Mouse (Mus musculus): ENCODE results near the gene Hbp1. TPM values are rescaled to one million over a fixed set of nuclear protein-coding genes. Genes with fewer than 3 reads are reported as not detected.

The Hbp1 gene
- polyA plus RNA-seq (2015; fragmentation: Nextera tagmentation; extraction: Ambion mirVana) = 146 and 157 TPM in 2 replicates

- WGBS = under 1% methylated on average over 55 of the region's 71 CpGs
- H3K4me1 ChIP-seq (replicated peaks; ENCODE audit: control insufficient read depth, insufficient read depth, low read length) = peaks cover 7% of the 10 kb centered on the region; the same call in 1 of the 2 replicates
- H3K9me3 ChIP-seq (ENCODE audit: control insufficient read depth, low read length) = no peaks in the 10 kb centered on the region
- peak within 1 kb of the TSS; percentile 99 for H3K27ac ChIP-seq (ENCODE audit: low read length)
- H3K4me2 ChIP-seq (ENCODE audit: low read depth, low read length) = peak within 1 kb of the TSS; percentile 76
- peak; percentile 96 for ATAC-seq (ENCODE audit: low read depth)
- H3K4me3 ChIP-seq (ENCODE audit: low read length) = peak within 1 kb of the TSS; percentile 87
- H3K9ac ChIP-seq (ENCODE audit: low read length) = peak within 1 kb of the TSS; percentile 93
- no peaks in the 10 kb centered on the region for H3K27me3 ChIP-seq (ENCODE audit: control insufficient read depth, insufficient read depth, low read depth, low read length)
- no peaks in the 10 kb centered on the region for H3K36me3 ChIP-seq (ENCODE audit: control insufficient read depth, insufficient read depth, low read length)
Observed at GRCm38 (mm10) chr12:31949759-31950658, at the start of gene Hbp1. TSS of gene Hbp1 (minus strand) at chr12:31950535.

- H3K4me2 ChIP-seq (ENCODE audit: low read depth, low read length) = no peak overlapping the region
- H3K4me3 ChIP-seq (ENCODE audit: low read length) = no peak overlapping the region
- no peak overlapping the region for H3K27ac ChIP-seq (ENCODE audit: low read length)
- no peak for ATAC-seq (ENCODE audit: low read depth)
- no peaks in the 10 kb centered on the region for H3K36me3 ChIP-seq (ENCODE audit: control insufficient read depth, insufficient read depth, low read length)
- H3K9ac ChIP-seq (ENCODE audit: low read length) = no peak overlapping the region
- 64% methylated on average over 5 of the region's 5 CpGs for WGBS
- 0 out of 2 replicates have a peak, but pooled peaks cover 2% of the 10 kb centered on the region for H3K4me1 ChIP-seq (replicated peaks; ENCODE audit: control insufficient read depth, insufficient read depth, low read length)
- no peaks in the 10 kb centered on the region for H3K27me3 ChIP-seq (ENCODE audit: control insufficient read depth, insufficient read depth, low read depth, low read length)
- no peaks in the 10 kb centered on the region for H3K9me3 ChIP-seq (ENCODE audit: control insufficient read depth, low read length)
Observed at GRCm38 (mm10) chr12:31998706-31999105, 48.4 kb upstream of the Hbp1 start.

GRCm38 (mm10) chr12:31997328-31997878 lies 47.1 kb upstream of the Hbp1 start:
- H3K27ac ChIP-seq (ENCODE audit: low read length) = no peak overlapping the region
- WGBS = 44% methylated on average over 3 of the region's 3 CpGs
- ATAC-seq (ENCODE audit: low read depth) = 0 out of 2 replicates have a peak, but pooled peaks have one; percentile 47

GRCm38 (mm10) chr12:31996877-31997276 lies 46.5 kb upstream of the Hbp1 start:
- peak; percentile 61 for ATAC-seq (ENCODE audit: low read depth)
- no peak overlapping the region for H3K9ac ChIP-seq (ENCODE audit: low read length)
- no peaks in the 10 kb centered on the region for H3K9me3 ChIP-seq (ENCODE audit: control insufficient read depth, low read length)
- no peak overlapping the region for H3K27ac ChIP-seq (ENCODE audit: low read length)
- H3K27me3 ChIP-seq (ENCODE audit: control insufficient read depth, insufficient read depth, low read depth, low read length) = no peaks in the 10 kb centered on the region
- H3K4me1 ChIP-seq (replicated peaks; ENCODE audit: control insufficient read depth, insufficient read depth, low read length) = 0 out of 2 replicates have a peak, but pooled peaks cover 2% of the 10 kb centered on the region
- no peaks in the 10 kb centered on the region for H3K36me3 ChIP-seq (ENCODE audit: control insufficient read depth, insufficient read depth, low read length)
- H3K4me3 ChIP-seq (ENCODE audit: low read length) = no peak overlapping the region
- WGBS = 37% methylated on average over 5 of the region's 5 CpGs
- no peak overlapping the region for H3K4me2 ChIP-seq (ENCODE audit: low read depth, low read length)

More at GRCm38 (mm10) chr12:31997328-31997878, 47.1 kb upstream of the Hbp1 start:
- no peaks in the 10 kb centered on the region for H3K36me3 ChIP-seq (ENCODE audit: control insufficient read depth, insufficient read depth, low read length)
- H3K4me1 ChIP-seq (replicated peaks; ENCODE audit: control insufficient read depth, insufficient read depth, low read length) = 0 out of 2 replicates have a peak, but pooled peaks cover 2% of the 10 kb centered on the region
- H3K4me2 ChIP-seq (ENCODE audit: low read depth, low read length) = no peak overlapping the region
- no peak overlapping the region for H3K9ac ChIP-seq (ENCODE audit: low read length)
- H3K4me3 ChIP-seq (ENCODE audit: low read length) = no peak overlapping the region
- H3K27me3 ChIP-seq (ENCODE audit: control insufficient read depth, insufficient read depth, low read depth, low read length) = no peaks in the 10 kb centered on the region
- H3K9me3 ChIP-seq (ENCODE audit: control insufficient read depth, low read length) = no peaks in the 10 kb centered on the region

- Histone ChIP-seq H3K27ac (ENCODE audit: low read length) (no peak overlapping the region), H3K9ac (ENCODE audit: low read length) (no peak overlapping the region), H3K36me3 (ENCODE audit: control insufficient read depth, insufficient read depth, low read length) (no peaks in the 10 kb centered on the region), H3K4me2 (ENCODE audit: low read depth, low read length) (no peak overlapping the region), H3K27me3 (ENCODE audit: control insufficient read depth, insufficient read depth, low read depth, low read length) (no peaks in the 10 kb centered on the region), H3K4me1 (replicated peaks; ENCODE audit: control insufficient read depth, insufficient read depth, low read length) (no peaks in the 10 kb centered on the region), H3K4me3 (ENCODE audit: low read length) (no peak overlapping the region), H3K9me3 (ENCODE audit: control insufficient read depth, low read length) (no peaks in the 10 kb centered on the region)
- 80% methylated on average over 4 of the region's 4 CpGs for WGBS
- no peak for ATAC-seq (ENCODE audit: low read depth)
Observed at GRCm38 (mm10) chr12:31990575-31990974, 40.2 kb upstream of the Hbp1 start.

- no peaks in the 10 kb centered on the region for H3K36me3 ChIP-seq (ENCODE audit: control insufficient read depth, insufficient read depth, low read length)
- no peaks in the 10 kb centered on the region for H3K27me3 ChIP-seq (ENCODE audit: control insufficient read depth, insufficient read depth, low read depth, low read length)
- no peaks in the 10 kb centered on the region for H3K4me1 ChIP-seq (replicated peaks; ENCODE audit: control insufficient read depth, insufficient read depth, low read length)
- no peak overlapping the region for H3K4me2 ChIP-seq (ENCODE audit: low read depth, low read length)
- no peak overlapping the region for H3K9ac ChIP-seq (ENCODE audit: low read length)
- no peak overlapping the region for H3K27ac ChIP-seq (ENCODE audit: low read length)
- no peaks in the 10 kb centered on the region for H3K9me3 ChIP-seq (ENCODE audit: control insufficient read depth, low read length)
- ATAC-seq (ENCODE audit: low read depth) = no peak
- H3K4me3 ChIP-seq (ENCODE audit: low read length) = no peak overlapping the region
Observed at GRCm38 (mm10) chr12:31989726-31990125, 39.4 kb upstream of the Hbp1 start.

- Histone ChIP-seq H3K36me3 (ENCODE audit: control insufficient read depth, insufficient read depth, low read length) (no peaks in the 10 kb centered on the region), H3K4me1 (replicated peaks; ENCODE audit: control insufficient read depth, insufficient read depth, low read length) (no peaks in the 10 kb centered on the region), H3K4me2 (ENCODE audit: low read depth, low read length) (no peak overlapping the region), H3K9ac (ENCODE audit: low read length) (no peak overlapping the region), H3K27ac (ENCODE audit: low read length) (no peak overlapping the region), H3K27me3 (ENCODE audit: control insufficient read depth, insufficient read depth, low read depth, low read length) (no peaks in the 10 kb centered on the region), H3K9me3 (ENCODE audit: control insufficient read depth, low read length) (no peaks in the 10 kb centered on the region), H3K4me3 (ENCODE audit: low read length) (no peak overlapping the region)
- WGBS = 85% methylated on average over 2 of the region's 2 CpGs
- ATAC-seq (ENCODE audit: low read depth) = no peak
Observed at GRCm38 (mm10) chr12:31986463-31986862, 36.1 kb upstream of the Hbp1 start.

- WGBS = 91% methylated on average over 6 of the region's 6 CpGs
- no peak overlapping the region for H3K9ac ChIP-seq (ENCODE audit: low read length)
- H3K27me3 ChIP-seq (ENCODE audit: control insufficient read depth, insufficient read depth, low read depth, low read length) = no peaks in the 10 kb centered on the region
- H3K27ac ChIP-seq (ENCODE audit: low read length) = no peak overlapping the region
- ATAC-seq (ENCODE audit: low read depth) = no peak
- H3K36me3 ChIP-seq (ENCODE audit: control insufficient read depth, insufficient read depth, low read length) = no peaks in the 10 kb centered on the region
- no peak overlapping the region for H3K4me3 ChIP-seq (ENCODE audit: low read length)
- no peaks in the 10 kb centered on the region for H3K4me1 ChIP-seq (replicated peaks; ENCODE audit: control insufficient read depth, insufficient read depth, low read length)
- H3K9me3 ChIP-seq (ENCODE audit: control insufficient read depth, low read length) = no peaks in the 10 kb centered on the region
- no peak overlapping the region for H3K4me2 ChIP-seq (ENCODE audit: low read depth, low read length)
Observed at GRCm38 (mm10) chr12:31985738-31986137, 35.4 kb upstream of the Hbp1 start.

GRCm38 (mm10) chr12:31984664-31985063 lies 34.3 kb upstream of the Hbp1 start:
- WGBS = 60% methylated on average over 12 of the region's 12 CpGs
- no peak; the same call in 1 of the 2 replicates for ATAC-seq (ENCODE audit: low read depth)
- H3K9ac ChIP-seq (ENCODE audit: low read length) = no peak overlapping the region
- H3K4me3 ChIP-seq (ENCODE audit: low read length) = no peak overlapping the region
- no peaks in the 10 kb centered on the region for H3K9me3 ChIP-seq (ENCODE audit: control insufficient read depth, low read length)
- H3K4me2 ChIP-seq (ENCODE audit: low read depth, low read length) = no peak overlapping the region
- no peaks in the 10 kb centered on the region for H3K36me3 ChIP-seq (ENCODE audit: control insufficient read depth, insufficient read depth, low read length)
- H3K27me3 ChIP-seq (ENCODE audit: control insufficient read depth, insufficient read depth, low read depth, low read length) = no peaks in the 10 kb centered on the region
- H3K4me1 ChIP-seq (replicated peaks; ENCODE audit: control insufficient read depth, insufficient read depth, low read length) = no peaks in the 10 kb centered on the region
- H3K27ac ChIP-seq (ENCODE audit: low read length) = no peak overlapping the region

All from lung, embryonic 16.5 days (tissue).